Mouse (Mus musculus): ENCODE measurements around the gene Gtdc1. TPM values are rescaled to one million over a fixed set of nuclear protein-coding genes. Genes with fewer than 3 reads are reported as not detected.
A peak's percentile ranks its signal among the peaks of the same experiment; 100 is the strongest.

Gene Gtdc1
- 4.5 and 5.7 TPM in 2 replicates for polyA plus RNA-seq (2012; rRNA removed)

DNA sequence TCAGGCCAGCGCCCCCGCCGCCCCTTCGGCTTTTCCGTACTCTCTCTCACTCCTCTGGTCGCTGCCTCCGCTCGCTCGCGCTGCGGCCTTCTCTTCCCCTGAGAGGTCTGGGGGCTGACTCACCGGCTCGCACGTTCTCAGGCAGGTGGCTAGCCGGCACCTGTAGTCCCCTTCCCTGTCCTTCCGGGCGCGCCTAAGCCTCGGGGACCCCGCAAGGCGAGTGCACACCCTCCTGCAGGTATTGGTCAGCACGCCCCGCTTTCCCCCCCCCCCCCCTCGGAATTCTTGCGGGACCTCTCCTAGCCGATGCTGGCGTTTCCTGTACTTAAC, at the start of gene Gtdc1:
TSS of gene Gtdc1 (minus strand) at position 176 of the 330 bp plus-strand sequence.
- WGBS, result 3% methylated on average over 27 of the region's 27 CpGs
- H3K4me1 ChIP-seq (ENCODE audit: control insufficient read depth, insufficient read depth, insufficient read length), result peaks cover 4% of the 10 kb centered on the region
- no peak for DNase-seq (ENCODE audit: low read depth in 1 of 2, low spot score in 2 of 2)
- H3K4me3 ChIP-seq (ENCODE audit: extremely low read depth, insufficient read depth, insufficient read length), result peak within 1 kb of the TSS; percentile 95
- H3K27me3 ChIP-seq (ENCODE audit: control insufficient read depth, insufficient read depth, low read length), result no peaks in the 10 kb centered on the region
- H3K36me3 ChIP-seq (ENCODE audit: control insufficient read depth, insufficient read depth, low read length), result no peaks in the 10 kb centered on the region
- H3K27ac ChIP-seq (ENCODE audit: insufficient read depth, low read length), result peak within 1 kb of the TSS; percentile 92
- TF ChIP-seq CTCF (IDR thresholded peaks at IDR 0.05; ENCODE audit: extremely low read depth, insufficient read depth, insufficient read length, insufficient replicate concordance) (no peak), POLR2A (IDR thresholded peaks at IDR 0.05; ENCODE audit: low read depth, low read length) (no peak)

DNA sequence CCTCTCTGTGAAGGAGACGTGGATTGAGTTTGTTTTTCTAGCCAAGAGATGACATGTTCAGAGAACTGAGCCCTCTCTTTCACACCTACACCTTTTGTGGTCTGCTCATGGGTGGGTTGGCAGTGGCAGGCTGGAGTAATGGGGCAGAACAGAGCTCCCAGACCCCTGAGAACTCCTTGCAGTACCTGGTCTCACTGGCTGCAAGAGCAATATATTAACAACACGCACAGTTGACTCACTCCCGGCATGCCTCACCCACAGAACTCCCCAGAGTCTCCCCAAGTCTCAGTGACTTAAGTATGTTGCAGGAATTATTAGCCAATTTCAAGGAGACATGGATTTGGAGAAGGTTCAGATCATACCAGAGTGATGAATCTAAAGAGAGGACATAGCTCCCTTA, 49.6 kb upstream of the Gtdc1 start:
- Histone ChIP-seq H3K4me3 (ENCODE audit: extremely low read depth, insufficient read depth, insufficient read length) (no peak overlapping the region), H3K27ac (ENCODE audit: insufficient read depth, low read length) (no peak overlapping the region), H3K4me1 (ENCODE audit: control insufficient read depth, insufficient read depth, insufficient read length) (peaks cover 11% of the 10 kb centered on the region; the same call in 1 of the 2 replicates), H3K27me3 (ENCODE audit: control insufficient read depth, insufficient read depth, low read length) (no peaks in the 10 kb centered on the region), H3K36me3 (ENCODE audit: control insufficient read depth, insufficient read depth, low read length) (no peaks in the 10 kb centered on the region)
- 77% methylated on average over 3 of the region's 3 CpGs for WGBS
- DNase-seq (ENCODE audit: low read depth in 1 of 2, low spot score in 2 of 2), result no peak
- TF ChIP-seq POLR2A (IDR thresholded peaks at IDR 0.05; ENCODE audit: low read depth, low read length) (no peak), CTCF (IDR thresholded peaks at IDR 0.05; ENCODE audit: extremely low read depth, insufficient read depth, insufficient read length, insufficient replicate concordance) (no peak)

DNA sequence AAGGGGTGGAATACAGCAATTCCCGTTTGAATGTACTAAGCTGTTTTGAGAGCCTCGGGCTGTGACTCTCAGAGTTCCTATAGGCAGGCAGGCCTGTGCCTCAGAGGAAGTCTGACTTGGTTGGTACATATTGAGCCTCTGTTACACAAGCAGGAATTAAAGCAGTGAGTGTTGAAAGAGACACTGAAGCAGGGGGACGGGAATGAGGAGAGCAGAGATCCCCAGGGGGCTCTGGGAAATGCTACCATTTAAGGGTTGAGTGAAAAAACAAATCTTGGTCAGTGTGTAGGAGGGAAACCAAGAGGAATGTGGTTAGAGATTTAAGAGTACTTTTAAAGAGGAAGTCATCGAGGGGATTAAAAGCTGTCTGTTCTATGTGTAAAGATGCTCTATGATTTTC, 49.0 kb upstream of the Gtdc1 start:
- Histone ChIP-seq H3K27me3 (ENCODE audit: control insufficient read depth, insufficient read depth, low read length) (no peaks in the 10 kb centered on the region), H3K4me3 (ENCODE audit: extremely low read depth, insufficient read depth, insufficient read length) (no peak overlapping the region), H3K4me1 (ENCODE audit: control insufficient read depth, insufficient read depth, insufficient read length) (peaks cover 7% of the 10 kb centered on the region; the same call in 1 of the 2 replicates), H3K27ac (ENCODE audit: insufficient read depth, low read length) (no peak overlapping the region), H3K36me3 (ENCODE audit: control insufficient read depth, insufficient read depth, low read length) (no peaks in the 10 kb centered on the region)
- 33% methylated on average over 4 of the region's 4 CpGs for WGBS
- no peak for TF ChIP-seq POLR2A (IDR thresholded peaks at IDR 0.05; ENCODE audit: low read depth, low read length)
- no peak for TF ChIP-seq CTCF (IDR thresholded peaks at IDR 0.05; ENCODE audit: extremely low read depth, insufficient read depth, insufficient read length, insufficient replicate concordance)
- no peak for DNase-seq (ENCODE audit: low read depth in 1 of 2, low spot score in 2 of 2)

DNA sequence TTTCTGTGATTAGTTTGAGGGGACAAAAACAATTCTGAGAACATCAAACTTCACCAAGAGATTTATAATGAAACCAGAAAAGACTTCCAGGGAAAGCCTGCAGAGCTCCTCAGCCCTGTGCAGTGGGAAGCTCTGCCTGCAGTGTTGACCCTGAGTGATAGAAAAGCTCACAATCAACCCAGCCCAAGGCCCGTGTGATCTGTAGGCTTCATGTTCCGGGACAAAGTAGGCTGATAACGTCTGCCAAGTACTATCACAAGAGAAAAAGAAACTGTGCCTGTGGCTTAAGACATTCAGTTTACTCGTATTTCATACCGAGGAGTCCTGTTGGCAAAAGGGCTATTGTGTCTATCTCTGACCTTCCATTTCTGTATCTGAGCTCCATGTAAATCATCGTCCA, 46.4 kb upstream of the Gtdc1 start:
- Histone ChIP-seq H3K36me3 (ENCODE audit: control insufficient read depth, insufficient read depth, low read length) (no peaks in the 10 kb centered on the region), H3K27ac (ENCODE audit: insufficient read depth, low read length) (no peak overlapping the region)

DNA sequence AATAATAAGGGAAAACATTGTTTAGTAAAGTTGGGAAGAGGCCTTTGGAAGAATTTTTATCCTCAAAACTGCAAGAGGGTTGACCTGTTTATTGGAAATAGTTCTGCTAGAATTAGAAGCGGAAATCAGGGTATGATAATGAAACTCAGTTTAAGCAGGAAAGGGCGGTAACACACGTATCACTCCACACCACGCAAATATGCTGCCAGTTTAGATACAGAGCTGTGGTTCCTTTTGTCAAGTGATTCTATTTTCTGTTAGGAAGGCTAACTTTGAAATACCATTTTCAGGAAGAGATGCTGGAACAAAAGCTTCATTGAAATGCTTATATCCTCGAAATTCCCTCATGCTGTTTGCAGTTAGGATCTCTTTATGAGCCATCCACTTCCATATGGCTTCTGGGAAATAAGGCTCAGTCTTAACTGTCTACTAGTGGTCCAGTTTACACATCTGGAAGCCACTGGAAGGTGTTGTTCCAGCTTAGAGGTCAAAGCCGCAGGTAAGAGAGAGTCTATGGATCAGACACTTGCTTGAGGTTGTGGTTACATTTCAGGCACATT, 42.7 kb upstream of the Gtdc1 start:
- Histone ChIP-seq H3K4me1 (ENCODE audit: control insufficient read depth, insufficient read depth, insufficient read length) (no peaks in the 10 kb centered on the region), H3K27ac (ENCODE audit: insufficient read depth, low read length) (no peak overlapping the region), H3K36me3 (ENCODE audit: control insufficient read depth, insufficient read depth, low read length) (no peaks in the 10 kb centered on the region), H3K4me3 (ENCODE audit: extremely low read depth, insufficient read depth, insufficient read length) (no peak overlapping the region), H3K27me3 (ENCODE audit: control insufficient read depth, insufficient read depth, low read length) (no peaks in the 10 kb centered on the region)
- DNase-seq (ENCODE audit: low read depth in 1 of 2, low spot score in 2 of 2), result no peak
- 81% methylated on average over 6 of the region's 6 CpGs for WGBS
- TF ChIP-seq POLR2A (IDR thresholded peaks at IDR 0.05; ENCODE audit: low read depth, low read length) (no peak), CTCF (IDR thresholded peaks at IDR 0.05; ENCODE audit: extremely low read depth, insufficient read depth, insufficient read length, insufficient replicate concordance) (no peak)

More for the DNA sequence above, 46.4 kb upstream of the Gtdc1 start:
- TF ChIP-seq CTCF (IDR thresholded peaks at IDR 0.05; ENCODE audit: extremely low read depth, insufficient read depth, insufficient read length, insufficient replicate concordance), result no peak
- TF ChIP-seq POLR2A (IDR thresholded peaks at IDR 0.05; ENCODE audit: low read depth, low read length), result no peak
- Histone ChIP-seq H3K27me3 (ENCODE audit: control insufficient read depth, insufficient read depth, low read length) (no peaks in the 10 kb centered on the region), H3K4me3 (ENCODE audit: extremely low read depth, insufficient read depth, insufficient read length) (no peak overlapping the region), H3K4me1 (ENCODE audit: control insufficient read depth, insufficient read depth, insufficient read length) (peaks cover 3% of the 10 kb centered on the region; the same call in 1 of the 2 replicates)
- WGBS, result 83% methylated on average over 6 of the region's 6 CpGs
- no peak for DNase-seq (ENCODE audit: low read depth in 1 of 2, low spot score in 2 of 2)

DNA sequence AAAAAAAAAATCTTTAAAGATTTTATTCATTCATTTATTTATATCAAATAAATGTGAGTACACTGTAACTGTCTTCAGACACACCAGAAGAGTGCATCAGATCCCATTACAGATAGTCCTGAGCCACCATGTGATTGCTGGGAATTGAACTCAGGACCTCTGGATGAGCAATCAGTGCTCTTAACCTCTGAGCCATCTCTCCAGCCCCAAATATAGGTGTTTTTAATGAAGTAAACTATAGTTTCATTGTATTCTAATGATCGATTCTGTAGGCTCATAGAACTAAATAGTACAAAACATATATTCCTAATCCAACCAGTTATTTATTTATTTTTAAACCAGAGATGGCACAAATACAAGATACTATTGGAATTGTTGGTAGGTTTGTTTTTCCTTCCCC, 42.2 kb upstream of the Gtdc1 start:
- H3K36me3 ChIP-seq (ENCODE audit: control insufficient read depth, insufficient read depth, low read length), result no peaks in the 10 kb centered on the region
- H3K4me3 ChIP-seq (ENCODE audit: extremely low read depth, insufficient read depth, insufficient read length), result no peak overlapping the region
- WGBS, result 90% methylated on average over 1 of the region's 1 CpGs
- H3K4me1 ChIP-seq (ENCODE audit: control insufficient read depth, insufficient read depth, insufficient read length), result no peaks in the 10 kb centered on the region
- no peaks in the 10 kb centered on the region for H3K27me3 ChIP-seq (ENCODE audit: control insufficient read depth, insufficient read depth, low read length)
- TF ChIP-seq CTCF (IDR thresholded peaks at IDR 0.05; ENCODE audit: extremely low read depth, insufficient read depth, insufficient read length, insufficient replicate concordance) (no peak), POLR2A (IDR thresholded peaks at IDR 0.05; ENCODE audit: low read depth, low read length) (no peak)
- no peak overlapping the region for H3K27ac ChIP-seq (ENCODE audit: insufficient read depth, low read length)
- DNase-seq (ENCODE audit: low read depth in 1 of 2, low spot score in 2 of 2), result no peak

DNA sequence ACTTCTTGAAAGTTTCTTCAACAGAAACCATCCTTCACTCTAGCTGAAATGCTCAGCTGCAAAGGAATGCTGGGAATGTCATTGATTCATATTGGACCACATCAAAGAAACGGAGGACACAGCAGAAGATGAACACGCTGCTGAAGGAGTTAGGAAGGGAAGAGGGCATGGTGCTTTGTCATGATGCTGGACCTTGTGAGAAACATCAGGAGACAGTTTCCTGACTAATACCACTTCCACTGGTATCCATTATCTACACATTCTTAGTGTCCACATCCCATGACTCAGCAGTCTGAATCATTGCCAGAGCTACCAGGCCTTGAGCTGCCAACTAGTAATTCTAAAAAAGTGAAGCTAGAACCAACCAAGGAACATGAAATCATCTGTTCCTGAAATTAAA, 41.8 kb upstream of the Gtdc1 start:
- TF ChIP-seq POLR2A (IDR thresholded peaks at IDR 0.05; ENCODE audit: low read depth, low read length) (no peak), CTCF (IDR thresholded peaks at IDR 0.05; ENCODE audit: extremely low read depth, insufficient read depth, insufficient read length, insufficient replicate concordance) (no peak)
- H3K4me3 ChIP-seq (ENCODE audit: extremely low read depth, insufficient read depth, insufficient read length), result no peak overlapping the region
- H3K27ac ChIP-seq (ENCODE audit: insufficient read depth, low read length), result no peak overlapping the region
- no peak for DNase-seq (ENCODE audit: low read depth in 1 of 2, low spot score in 2 of 2)
- 83% methylated on average over 2 of the region's 2 CpGs for WGBS
- no peaks in the 10 kb centered on the region for H3K4me1 ChIP-seq (ENCODE audit: control insufficient read depth, insufficient read depth, insufficient read length)
- H3K27me3 ChIP-seq (ENCODE audit: control insufficient read depth, insufficient read depth, low read length), result no peaks in the 10 kb centered on the region
- no peaks in the 10 kb centered on the region for H3K36me3 ChIP-seq (ENCODE audit: control insufficient read depth, insufficient read depth, low read length)

All from spleen, adult 2 months (tissue).